Mouse (Mus musculus): Measurements from ENCODE around the gene Treh. TPM values are rescaled to one million over a fixed set of nuclear protein-coding genes. Genes with fewer than 3 reads are reported as not detected.

Treh gene
- polyA plus RNA-seq, 1 experiment = 0.10 TPM

- no peak for TF ChIP-seq CTCF (IDR thresholded peaks at IDR 0.05; ENCODE audit: extremely low read depth, insufficient read depth, low read length)
- TF ChIP-seq POLR2A (IDR thresholded peaks at IDR 0.05; ENCODE audit: extremely low read depth, insufficient read depth, low read length) = no peak
- Histone ChIP-seq H3K4me1 (ENCODE audit: control insufficient read depth, insufficient read depth, low read length) (peaks cover 12% of the 10 kb centered on the region), H3K4me3 (ENCODE audit: insufficient read depth, low read length) (peak overlapping the region; percentile 59), H3K27ac (ENCODE audit: insufficient read depth, low read length) (peak overlapping the region; percentile 69)
These were observed 47.5 kb downstream of the Treh start for GRCm38 (mm10) chr9:44720358-44721153.

DNA sequence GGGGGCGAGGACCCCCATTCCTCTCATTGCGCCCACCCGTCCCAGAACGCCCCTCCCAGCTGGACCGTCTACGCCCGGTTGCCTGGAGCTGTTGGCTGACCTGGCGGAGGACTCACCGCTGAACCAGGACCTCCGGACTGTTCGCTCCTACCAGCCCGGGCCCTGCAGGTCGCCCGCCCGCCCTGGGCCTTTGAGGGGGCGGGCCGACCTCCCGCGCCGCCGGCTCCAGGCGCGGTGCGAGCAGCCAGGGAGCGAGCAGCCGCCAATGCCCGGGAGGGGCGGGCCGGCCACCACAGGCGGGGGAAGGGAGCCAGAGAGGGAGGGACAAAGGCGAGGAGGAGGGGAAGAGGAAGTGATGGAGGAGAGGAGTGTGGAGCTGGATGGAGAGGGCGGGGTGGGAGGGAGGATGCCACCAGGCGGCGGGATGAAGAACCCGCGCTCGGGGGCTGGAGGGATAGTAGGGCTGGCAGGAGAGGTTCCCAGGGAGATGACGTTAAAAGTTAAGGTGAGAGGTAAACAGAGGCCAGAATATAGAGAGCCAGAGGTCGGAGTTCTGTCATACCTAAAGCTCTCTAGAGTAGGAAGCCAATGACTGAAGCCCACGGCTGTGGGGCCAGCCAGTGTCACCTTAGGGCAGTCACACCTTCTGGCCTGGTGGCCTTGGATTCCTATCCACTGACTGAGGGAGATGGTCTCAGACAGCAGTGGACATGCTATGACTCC lies 48.3 kb downstream of the Treh start:
- TF ChIP-seq POLR2A (IDR thresholded peaks at IDR 0.05; ENCODE audit: extremely low read depth, insufficient read depth, low read length) (no peak), CTCF (IDR thresholded peaks at IDR 0.05; ENCODE audit: extremely low read depth, insufficient read depth, low read length) (no peak)
- Histone ChIP-seq H3K27ac (ENCODE audit: insufficient read depth, low read length) (peak overlapping the region; percentile 69), H3K4me3 (ENCODE audit: insufficient read depth, low read length) (peak overlapping the region; percentile 59), H3K4me1 (ENCODE audit: control insufficient read depth, insufficient read depth, low read length) (peaks cover 12% of the 10 kb centered on the region)

DNA sequence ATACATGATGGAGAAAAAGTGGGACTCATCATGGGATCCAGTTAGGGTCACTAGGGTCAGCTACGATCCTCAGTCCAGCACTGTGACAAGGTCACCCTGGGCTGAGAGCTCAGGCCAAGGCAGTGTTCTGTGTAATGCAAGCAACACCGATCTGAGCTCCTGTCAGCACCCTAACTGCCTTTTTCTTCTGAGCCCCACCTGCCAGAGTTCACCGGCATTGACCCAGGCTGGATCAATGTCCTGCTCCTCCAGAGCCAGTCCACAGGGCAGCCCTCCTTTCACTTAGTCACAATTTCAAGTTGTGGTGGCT lies 48.8 kb downstream of the Treh start:
- TF ChIP-seq CTCF (IDR thresholded peaks at IDR 0.05; ENCODE audit: extremely low read depth, insufficient read depth, low read length) (no peak), POLR2A (IDR thresholded peaks at IDR 0.05; ENCODE audit: extremely low read depth, insufficient read depth, low read length) (no peak)
- no peak overlapping the region for H3K27ac ChIP-seq (ENCODE audit: insufficient read depth, low read length)
- H3K4me3 ChIP-seq (ENCODE audit: insufficient read depth, low read length) = peak overlapping the region; percentile 59; the same call in 1 of the 2 replicates
- peaks cover 12% of the 10 kb centered on the region for H3K4me1 ChIP-seq (ENCODE audit: control insufficient read depth, insufficient read depth, low read length)

DNA sequence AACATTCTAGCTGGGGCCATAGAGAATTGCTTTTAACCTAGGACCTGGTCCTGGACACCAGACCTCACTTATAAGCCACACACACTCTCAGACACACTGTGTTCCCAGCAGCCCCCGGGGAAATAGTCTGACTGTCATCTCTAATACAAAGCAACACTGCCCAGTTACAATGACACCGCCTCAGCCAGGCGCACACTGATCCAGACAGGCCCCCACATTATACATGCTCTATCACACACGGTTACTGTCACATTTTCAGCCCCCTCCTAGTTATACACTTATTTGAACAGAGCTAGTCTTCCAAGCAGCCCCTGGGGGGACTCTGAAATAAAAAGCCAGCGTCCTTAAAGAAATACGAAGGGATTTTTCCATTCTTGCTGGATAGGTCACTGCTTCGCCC lies 49.5 kb downstream of the Treh start:
- TF ChIP-seq POLR2A (IDR thresholded peaks at IDR 0.05; ENCODE audit: extremely low read depth, insufficient read depth, low read length) = no peak
- no peak for TF ChIP-seq CTCF (IDR thresholded peaks at IDR 0.05; ENCODE audit: extremely low read depth, insufficient read depth, low read length)
- Histone ChIP-seq H3K27ac (ENCODE audit: insufficient read depth, low read length) (no peak overlapping the region), H3K4me1 (ENCODE audit: control insufficient read depth, insufficient read depth, low read length) (peaks cover 12% of the 10 kb centered on the region), H3K4me3 (ENCODE audit: insufficient read depth, low read length) (no peak overlapping the region)

GRCm38 (mm10) chr9:44723008-44723407 lies 50.0 kb downstream of the Treh start:
- no peak overlapping the region for H3K4me3 ChIP-seq (ENCODE audit: insufficient read depth, low read length)
- H3K4me1 ChIP-seq (ENCODE audit: control insufficient read depth, insufficient read depth, low read length) = peaks cover 12% of the 10 kb centered on the region
- H3K27ac ChIP-seq (ENCODE audit: insufficient read depth, low read length) = no peak overlapping the region
- no peak for TF ChIP-seq CTCF (IDR thresholded peaks at IDR 0.05; ENCODE audit: extremely low read depth, insufficient read depth, low read length)
- TF ChIP-seq POLR2A (IDR thresholded peaks at IDR 0.05; ENCODE audit: extremely low read depth, insufficient read depth, low read length) = no peak

GRCm38 (mm10) chr9:44723521-44724041 lies 50.5 kb downstream of the Treh start:
- TF ChIP-seq CTCF (IDR thresholded peaks at IDR 0.05; ENCODE audit: extremely low read depth, insufficient read depth, low read length) (no peak), POLR2A (IDR thresholded peaks at IDR 0.05; ENCODE audit: extremely low read depth, insufficient read depth, low read length) (no peak)
- H3K4me3 ChIP-seq (ENCODE audit: insufficient read depth, low read length) = no peak overlapping the region
- peaks cover 12% of the 10 kb centered on the region for H3K4me1 ChIP-seq (ENCODE audit: control insufficient read depth, insufficient read depth, low read length)

GRCm38 (mm10) chr9:44724223-44724622 lies 51.2 kb downstream of the Treh start:
- no peak overlapping the region for H3K4me3 ChIP-seq (ENCODE audit: insufficient read depth, low read length)
- H3K4me1 ChIP-seq (ENCODE audit: control insufficient read depth, insufficient read depth, low read length) = peaks cover 12% of the 10 kb centered on the region
- H3K27ac ChIP-seq (ENCODE audit: insufficient read depth, low read length) = 0 out of 2 replicates have a peak overlapping the region, but pooled peaks have one; percentile 28
- TF ChIP-seq CTCF (IDR thresholded peaks at IDR 0.05; ENCODE audit: extremely low read depth, insufficient read depth, low read length) = no peak
- no peak for TF ChIP-seq POLR2A (IDR thresholded peaks at IDR 0.05; ENCODE audit: extremely low read depth, insufficient read depth, low read length)

More at GRCm38 (mm10) chr9:44723521-44724041, 50.5 kb downstream of the Treh start:
- peak overlapping the region; percentile 28; the same call in 1 of the 2 replicates for H3K27ac ChIP-seq (ENCODE audit: insufficient read depth, low read length)

- TF ChIP-seq CTCF (IDR thresholded peaks at IDR 0.05; ENCODE audit: extremely low read depth, insufficient read depth, low read length) (no peak), POLR2A (IDR thresholded peaks at IDR 0.05; ENCODE audit: extremely low read depth, insufficient read depth, low read length) (no peak)
- no peak overlapping the region for H3K27ac ChIP-seq (ENCODE audit: insufficient read depth, low read length)
- H3K4me1 ChIP-seq (ENCODE audit: control insufficient read depth, insufficient read depth, low read length) = peaks cover 12% of the 10 kb centered on the region
- H3K4me3 ChIP-seq (ENCODE audit: insufficient read depth, low read length) = no peak overlapping the region
These were observed 51.6 kb downstream of the Treh start for GRCm38 (mm10) chr9:44724665-44725064.

GRCm38 (mm10) chr9:44726431-44727146 lies 53.6 kb downstream of the Treh start:
- no peak overlapping the region for H3K27ac ChIP-seq (ENCODE audit: insufficient read depth, low read length)
- peaks cover 11% of the 10 kb centered on the region for H3K4me1 ChIP-seq (ENCODE audit: control insufficient read depth, insufficient read depth, low read length)
- no peak for TF ChIP-seq POLR2A (IDR thresholded peaks at IDR 0.05; ENCODE audit: extremely low read depth, insufficient read depth, low read length)
- no peak for TF ChIP-seq CTCF (IDR thresholded peaks at IDR 0.05; ENCODE audit: extremely low read depth, insufficient read depth, low read length)
- H3K4me3 ChIP-seq (ENCODE audit: insufficient read depth, low read length) = no peak overlapping the region

Data from cortical plate, adult 2 months (tissue).